Mouse (Mus musculus) retina, embryonic 14.5 days (tissue): ENCODE measurements around the gene Camta1.

Experiments
- DNase-seq: peaks from one replicate; pipeline ENCODE4 v3.0.0-alpha.2; 2015; ENCODE audit warnings: low spot score

The Camta1 gene

GRCm38 (mm10) chr4:151256622-151257021 lies 605.1 kb downstream of the Camta1 start:
- DNase-seq = no peak

- no peak for DNase-seq
Observed at GRCm38 (mm10) chr4:151250824-151251223, 610.9 kb downstream of the Camta1 start.

- no peak for DNase-seq
Observed at GRCm38 (mm10) chr4:151245068-151245797, 616.4 kb downstream of the Camta1 start.

- DNase-seq = no peak
Observed at GRCm38 (mm10) chr4:151243445-151243844, 618.2 kb downstream of the Camta1 start.

GRCm38 (mm10) chr4:151242751-151243150 lies 618.9 kb downstream of the Camta1 start:
- DNase-seq = no peak

- no peak for DNase-seq
Observed at GRCm38 (mm10) chr4:151240465-151240864, 621.2 kb downstream of the Camta1 start.

- DNase-seq = peak; percentile 35
Observed at GRCm38 (mm10) chr4:151238970-151239684, 622.5 kb downstream of the Camta1 start.

GRCm38 (mm10) chr4:151237501-151237900 lies 624.2 kb downstream of the Camta1 start:
- DNase-seq = no peak

- DNase-seq = no peak
Observed at GRCm38 (mm10) chr4:151234981-151235380, 626.7 kb downstream of the Camta1 start.

GRCm38 (mm10) chr4:151232028-151232427 lies 629.6 kb downstream of the Camta1 start:
- DNase-seq = no peak

GRCm38 (mm10) chr4:151229073-151229472 lies 632.6 kb downstream of the Camta1 start:
- DNase-seq = no peak

GRCm38 (mm10) chr4:151226496-151226895 lies 635.2 kb downstream of the Camta1 start:
- DNase-seq = peak; percentile 45

GRCm38 (mm10) chr4:151224017-151224416 lies 637.7 kb downstream of the Camta1 start:
- DNase-seq = no peak

GRCm38 (mm10) chr4:151223263-151223996 lies 638.2 kb downstream of the Camta1 start:
- DNase-seq = no peak

GRCm38 (mm10) chr4:151222635-151223034 lies 639.0 kb downstream of the Camta1 start:
- DNase-seq = no peak

- no peak for DNase-seq
Observed at GRCm38 (mm10) chr4:151216553-151217292, 645.0 kb downstream of the Camta1 start.

GRCm38 (mm10) chr4:151215866-151216265 lies 645.8 kb downstream of the Camta1 start:
- no peak for DNase-seq

GRCm38 (mm10) chr4:151215179-151215578 lies 646.5 kb downstream of the Camta1 start:
- no peak for DNase-seq

- no peak for DNase-seq
Observed at GRCm38 (mm10) chr4:151213475-151213874, 648.2 kb downstream of the Camta1 start.

GRCm38 (mm10) chr4:151211992-151212391 lies 649.7 kb downstream of the Camta1 start:
- DNase-seq = no peak

GRCm38 (mm10) chr4:151207566-151207965 lies 654.1 kb downstream of the Camta1 start:
- no peak for DNase-seq

GRCm38 (mm10) chr4:151202891-151203290 lies 658.8 kb downstream of the Camta1 start:
- no peak for DNase-seq
